Mouse (Mus musculus) stomach, postnatal 0 days (tissue): ENCODE results near the gene Trank1. TPM values are rescaled to one million over a fixed set of nuclear protein-coding genes. Genes with fewer than 3 reads are reported as not detected.

Experiments used
- ATAC-seq: fragments of 200-750 bp; cut with Nextera tagmentation; 2 replicates; pipeline ENCODE4 v1.8.0; 2017; ENCODE audit not compliant: low FRiP score, low TSS enrichment
- DNase-seq: peaks from one replicate; pipeline ENCODE4 v3.0.0-alpha.2; 2016; ENCODE audit warnings: low spot score
- H3K27ac ChIP-seq: fragments of 300-500 bp; sonication (generic); replicated peaks from 2 replicates; pipeline ENCODE4 v1.5.1; 2014; ENCODE audit warnings: mild to moderate bottlenecking, control low read depth
- H3K27me3 ChIP-seq: fragments of 300-500 bp; sonication (generic); 2 replicates; pipeline ENCODE4 v1.6.1; 2014; ENCODE audit warnings: low read length; ENCODE audit not compliant: control insufficient read depth, insufficient read depth
- H3K36me3 ChIP-seq: fragments of 300-500 bp; sonication (generic); 2 replicates; pipeline ENCODE4 v1.6.1; 2014; ENCODE audit warnings: low read length, mixed read lengths; ENCODE audit not compliant: control insufficient read depth, insufficient read depth
- H3K4me1 ChIP-seq: fragments of 300-500 bp; sonication (generic); replicated peaks from 2 replicates; pipeline ENCODE4 v1.6.1; 2014; ENCODE audit warnings: antibody characterized with exemption; ENCODE audit not compliant: control insufficient read depth, insufficient read depth
- H3K4me2 ChIP-seq: fragments of 300-500 bp; sonication (generic); replicated peaks from 2 replicates; pipeline ENCODE4 v1.6.1; 2014; ENCODE audit warnings: low read depth, mild to moderate bottlenecking, control low read depth, moderate library complexity
- H3K4me3 ChIP-seq: fragments of 300-500 bp; sonication (generic); 2 replicates; pipeline ENCODE4 v1.5.1; 2014; ENCODE audit warnings: low read depth, low read length, control low read depth
- H3K9ac ChIP-seq: fragments of 300-500 bp; sonication (generic); 2 replicates; pipeline ENCODE4 v1.6.1; 2014; ENCODE audit warnings: mild to moderate bottlenecking, low read length, control low read depth, mixed read lengths
- H3K9me3 ChIP-seq: fragments of 300-500 bp; sonication (generic); 2 replicates; pipeline ENCODE4 v1.6.1; 2016; ENCODE audit warnings: low read length; ENCODE audit not compliant: control insufficient read depth
- CTCF ChIP-seq: IDR thresholded peaks from 2 replicates; pipeline ENCODE4 v1.5.1; 2016; ENCODE audit warnings: antibody characterized with exemption, low read depth, mild to moderate bottlenecking, moderate library complexity
- EP300 ChIP-seq: optimal IDR thresholded peaks from 2 replicates; pipeline ENCODE3; 2016; ENCODE audit warnings: antibody characterized with exemption
- WGBS: fragments of 180-500 bp; shearing (Covaris S2); extraction: QIAGEN DNeasy Blood & Tissue Kit; methylation state at CpG from one replicate; pipeline ENCODE4 v1.1.7; 2014; 5-methylcytosine and 5-hydroxymethylcytosine counted together
- polyA plus RNA-seq: library from polyadenylated mRNA; unstranded; fragments of >200 nt; fragmentation: Nextera tagmentation; extraction: Ambion mirVana; gene quantifications from 2 replicates; pipeline ENCODE4 v1.2.1, GENCODE M21; 2015

The Trank1 gene
- polyA plus RNA-seq, 1 experiment from 2014 or later, result 0.16 TPM

DNA sequence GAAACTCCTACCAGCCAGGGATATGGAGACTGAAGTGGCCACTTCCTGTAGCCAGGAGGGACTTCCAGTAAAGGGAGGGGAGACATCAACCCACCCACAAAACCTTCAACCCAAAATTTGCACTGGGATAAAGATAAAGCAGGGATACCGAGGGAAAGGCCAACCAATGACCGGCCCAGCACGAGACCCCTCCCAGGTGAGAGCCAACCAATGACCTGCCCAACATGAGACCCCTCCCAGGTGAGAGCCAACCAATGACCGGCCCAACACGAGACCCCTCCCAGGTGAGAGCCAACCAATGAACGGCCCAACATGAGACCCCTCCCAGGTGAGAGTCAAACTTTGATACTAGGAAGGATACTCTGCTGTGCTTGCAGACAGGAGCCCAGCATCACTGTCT lies 16.6 kb upstream of the Trank1 start:
- H3K27ac ChIP-seq, result no peak overlapping the region
- H3K36me3 ChIP-seq, result no peaks in the 10 kb centered on the region
- no peak overlapping the region for H3K4me3 ChIP-seq
- ATAC-seq, result no peak
- H3K9me3 ChIP-seq, result no peaks in the 10 kb centered on the region
- H3K4me1 ChIP-seq, result no peaks in the 10 kb centered on the region
- H3K9ac ChIP-seq, result no peak overlapping the region
- no peak for DNase-seq
- no peak overlapping the region for H3K4me2 ChIP-seq
- 87% methylated on average over 6 of the region's 6 CpGs for WGBS
- no peaks in the 10 kb centered on the region for H3K27me3 ChIP-seq
- no peak for TF ChIP-seq EP300
- TF ChIP-seq CTCF, result no peak

DNA sequence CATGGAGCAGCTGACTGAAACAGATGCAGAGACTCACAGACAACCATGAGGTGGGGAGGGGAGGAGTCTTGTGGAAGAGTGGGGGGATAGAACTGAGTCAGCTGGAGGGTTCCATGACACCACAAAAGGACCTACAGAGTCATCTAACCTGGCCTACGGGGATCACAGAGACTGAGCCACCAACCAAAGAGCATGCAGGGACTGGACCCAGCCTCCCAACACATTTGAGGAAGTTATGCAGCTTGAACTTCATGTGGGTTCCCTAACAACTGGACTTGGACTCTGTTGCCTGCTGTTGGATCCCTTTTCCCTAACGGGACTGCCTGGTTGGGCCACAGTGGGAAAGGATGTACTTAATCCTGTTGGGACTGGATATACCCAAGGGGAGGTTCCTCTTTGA lies 16.2 kb upstream of the Trank1 start:
- Histone ChIP-seq H3K27ac (no peak overlapping the region), H3K4me3 (no peak overlapping the region), H3K4me1 (no peaks in the 10 kb centered on the region), H3K9me3 (no peaks in the 10 kb centered on the region), H3K4me2 (no peak overlapping the region), H3K27me3 (no peaks in the 10 kb centered on the region), H3K9ac (no peak overlapping the region), H3K36me3 (no peaks in the 10 kb centered on the region)
- DNase-seq (no peak), ATAC-seq (no peak)
- 71% methylated on average over 2 of the region's 2 CpGs for WGBS
- no peak for TF ChIP-seq CTCF
- TF ChIP-seq EP300, result no peak

- no peak overlapping the region for H3K9ac ChIP-seq
- H3K4me2 ChIP-seq, result no peak overlapping the region
- DNase-seq, result no peak
- H3K36me3 ChIP-seq, result no peaks in the 10 kb centered on the region
- no peak for TF ChIP-seq EP300
- no peak for TF ChIP-seq CTCF
- H3K4me3 ChIP-seq, result no peak overlapping the region
- H3K4me1 ChIP-seq, result no peaks in the 10 kb centered on the region
- H3K27ac ChIP-seq, result no peak overlapping the region
- ATAC-seq, result no peak
- no peaks in the 10 kb centered on the region for H3K27me3 ChIP-seq
- H3K9me3 ChIP-seq, result no peaks in the 10 kb centered on the region
- 63% methylated on average over 7 of the region's 7 CpGs for WGBS
Observed at GRCm38 (mm10) chr9:111296433-111296832, 15.1 kb upstream of the Trank1 start.

GRCm38 (mm10) chr9:111298606-111299005 lies 12.9 kb upstream of the Trank1 start:
- H3K4me2 ChIP-seq, result no peak overlapping the region
- no peak for DNase-seq
- WGBS, result 44% methylated on average over 2 of the region's 2 CpGs
- TF ChIP-seq EP300 (no peak), CTCF (no peak)
- no peaks in the 10 kb centered on the region for H3K27me3 ChIP-seq
- no peaks in the 10 kb centered on the region for H3K36me3 ChIP-seq
- no peak overlapping the region for H3K4me3 ChIP-seq
- H3K9ac ChIP-seq, result no peak overlapping the region
- no peaks in the 10 kb centered on the region for H3K9me3 ChIP-seq
- no peak for ATAC-seq
- no peaks in the 10 kb centered on the region for H3K4me1 ChIP-seq
- no peak overlapping the region for H3K27ac ChIP-seq

- ATAC-seq (no peak), DNase-seq (no peak)
- H3K4me2 ChIP-seq, result no peak overlapping the region
- H3K9ac ChIP-seq, result no peak overlapping the region
- H3K4me3 ChIP-seq, result no peak overlapping the region
- H3K27me3 ChIP-seq, result no peaks in the 10 kb centered on the region
- no peaks in the 10 kb centered on the region for H3K36me3 ChIP-seq
- no peak overlapping the region for H3K27ac ChIP-seq
- no peaks in the 10 kb centered on the region for H3K4me1 ChIP-seq
- no peak for TF ChIP-seq EP300
- TF ChIP-seq CTCF, result no peak
- WGBS, result 62% methylated on average over 12 of the region's 12 CpGs
- H3K9me3 ChIP-seq, result no peaks in the 10 kb centered on the region
Observed at GRCm38 (mm10) chr9:111302196-111302831, 9.2 kb upstream of the Trank1 start.

- Histone ChIP-seq H3K4me3 (no peak overlapping the region), H3K9me3 (no peaks in the 10 kb centered on the region), H3K9ac (no peak overlapping the region), H3K27me3 (no peaks in the 10 kb centered on the region), H3K4me1 (no peaks in the 10 kb centered on the region), H3K36me3 (no peaks in the 10 kb centered on the region), H3K4me2 (no peak overlapping the region), H3K27ac (no peak overlapping the region)
- TF ChIP-seq CTCF, result no peak
- TF ChIP-seq EP300, result no peak
- no peak for DNase-seq
- WGBS, result 86% methylated on average over 6 of the region's 6 CpGs
- no peak for ATAC-seq
Observed at GRCm38 (mm10) chr9:111304036-111304435, 7.5 kb upstream of the Trank1 start.
